Mouse (Mus musculus) hindbrain, embryonic 11.5 days (tissue): Measurements from ENCODE around the gene Fads1. TPM values are rescaled to one million over a fixed set of nuclear protein-coding genes. Genes with fewer than 3 reads are reported as not detected.

ENCODE experiments used
- ATAC-seq: fragments of 200-750 bp; cut with Nextera tagmentation; 2 replicates; pipeline ENCODE4 v1.8.0; 2017; ENCODE audit warnings: mild to moderate bottlenecking, moderate TSS enrichment, moderate library complexity; ENCODE audit not compliant: low FRiP score
- DNase-seq: peaks from one replicate; pipeline ENCODE4 v3.0.0-alpha.2; 2015; ENCODE audit warnings: low spot score
- H3K27ac ChIP-seq: fragments of 300-500 bp; sonication (generic); 2 replicates; pipeline ENCODE4 v1.5.1; 2014; ENCODE audit warnings: mild to moderate bottlenecking, low read depth, low read length
- H3K27me3 ChIP-seq: fragments of 300-500 bp; sonication (generic); 2 replicates; pipeline ENCODE4 v1.6.1; 2014; ENCODE audit warnings: mild to moderate bottlenecking, low read length, moderate library complexity, mixed read lengths; ENCODE audit not compliant: control insufficient read depth, insufficient read depth
- H3K36me3 ChIP-seq: fragments of 300-500 bp; sonication (generic); 2 replicates; pipeline ENCODE4 v1.6.1; 2014; ENCODE audit warnings: mild to moderate bottlenecking, low read length, moderate library complexity, mixed read lengths; ENCODE audit not compliant: control insufficient read depth, insufficient read depth
- H3K4me1 ChIP-seq: fragments of 300-500 bp; sonication (generic); replicated peaks from 2 replicates; pipeline ENCODE4 v1.6.1; 2014; ENCODE audit warnings: low read length, mixed read lengths; ENCODE audit not compliant: control insufficient read depth, insufficient read depth
- H3K4me2 ChIP-seq: fragments of 300-500 bp; sonication (generic); replicated peaks from 2 replicates; pipeline ENCODE4 v1.6.1; 2014; ENCODE audit warnings: mild to moderate bottlenecking, low read depth, low read length
- H3K4me3 ChIP-seq: fragments of 300-500 bp; sonication (generic); 2 replicates; pipeline ENCODE4 v1.5.1; 2014; ENCODE audit warnings: low read depth, low read length
- H3K9ac ChIP-seq: fragments of 300-500 bp; sonication (generic); 2 replicates; pipeline ENCODE4 v1.6.1; 2014; ENCODE audit warnings: low read depth, low read length
- H3K9me3 ChIP-seq: fragments of 300-500 bp; sonication (generic); 2 replicates; pipeline ENCODE4 v1.6.1; 2016; ENCODE audit warnings: low read length; ENCODE audit not compliant: control insufficient read depth
- WGBS: fragments of 180-500 bp; shearing (Covaris S2); extraction: QIAGEN DNeasy Blood & Tissue Kit; methylation state at CpG from one replicate; pipeline ENCODE4 v1.1.7; 2014; 5-methylcytosine and 5-hydroxymethylcytosine counted together
- polyA plus RNA-seq: library from polyadenylated mRNA; unstranded; fragments of >200 nt; fragmentation: Nextera tagmentation; extraction: Ambion mirVana; gene quantifications from 2 replicates; pipeline ENCODE4 v1.2.1, GENCODE M21; 2014

Fads1 gene
- polyA plus RNA-seq, result 139 and 153 TPM in 2 replicates

DNA sequence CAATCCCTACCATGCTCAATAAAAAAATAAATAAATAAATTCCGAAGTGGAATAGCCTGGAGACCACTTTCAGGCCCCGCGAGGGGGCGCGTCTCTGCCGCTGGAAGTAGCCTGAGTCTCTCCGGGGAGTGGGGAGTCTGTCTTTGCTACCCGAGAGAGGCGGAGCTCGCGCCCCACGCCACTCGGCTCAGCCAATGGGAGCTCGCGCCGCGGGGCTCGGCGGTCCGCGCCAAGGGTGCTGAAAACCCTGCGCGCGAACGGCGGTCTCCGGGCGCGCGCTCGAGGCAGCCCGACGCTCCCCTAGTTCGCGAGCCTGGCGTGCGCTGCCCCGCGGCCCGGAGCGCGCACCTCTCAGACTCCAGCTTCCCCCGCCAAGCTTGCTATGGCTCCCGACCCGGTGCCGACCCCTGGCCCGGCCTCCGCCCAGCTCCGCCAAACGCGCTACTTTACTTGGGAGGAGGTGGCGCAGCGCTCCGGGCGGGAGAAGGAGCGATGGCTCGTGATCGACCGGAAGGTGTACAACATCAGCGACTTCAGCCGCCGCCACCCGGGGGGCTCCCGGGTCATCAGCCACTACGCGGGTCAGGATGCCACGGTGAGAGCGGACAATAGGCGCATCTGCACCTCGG is at the start of gene Fads1:
TSS of gene Fads1 (plus strand) at position 219 of the 629 bp plus-strand sequence.
- ATAC-seq (peak; percentile 98), DNase-seq (peak; percentile 96)
- WGBS, result under 1% methylated on average over 69 of the region's 70 CpGs

DNA sequence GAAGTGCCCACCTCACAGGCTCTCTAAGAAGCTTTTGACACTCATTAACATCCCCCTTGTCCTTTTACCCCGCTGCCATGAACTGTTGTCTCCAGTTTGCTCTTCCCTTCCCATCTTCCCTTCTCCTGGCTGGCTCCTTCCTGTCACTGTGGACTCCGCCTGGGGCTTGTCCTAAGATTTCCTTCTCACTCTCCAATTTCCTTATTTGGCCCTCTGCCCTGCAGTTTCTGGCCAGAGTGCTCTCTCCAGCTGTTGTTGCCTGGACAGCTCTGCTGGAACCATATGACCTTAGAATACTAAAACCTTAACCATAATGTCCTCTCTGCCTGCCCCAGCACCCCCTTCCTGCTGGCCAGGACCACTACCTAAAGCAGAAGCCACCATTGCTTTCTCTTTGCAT is 48.0 kb upstream of the Fads1 start:
- WGBS, result 40% methylated on average over 2 of the region's 2 CpGs
- Histone ChIP-seq H3K4me1 (no peaks in the 10 kb centered on the region), H3K27ac (no peak overlapping the region), H3K27me3 (no peaks in the 10 kb centered on the region), H3K9ac (no peak overlapping the region), H3K9me3 (no peaks in the 10 kb centered on the region), H3K4me2 (no peak overlapping the region), H3K4me3 (no peak overlapping the region), H3K36me3 (no peaks in the 10 kb centered on the region)
- ATAC-seq (no peak), DNase-seq (no peak)

More for the DNA sequence above, at the start of gene Fads1:
- no peaks in the 10 kb centered on the region for H3K9me3 ChIP-seq
- peak within 1 kb of the TSS; percentile 86 for H3K4me2 ChIP-seq
- H3K36me3 ChIP-seq, result peaks cover 17% of the 10 kb centered on the region; the same call in 1 of the 2 replicates
- no peaks in the 10 kb centered on the region for H3K27me3 ChIP-seq
- H3K27ac ChIP-seq, result peak within 1 kb of the TSS; percentile 97
- H3K4me1 ChIP-seq, result 0 out of 2 replicates have a peak, but pooled peaks cover 7% of the 10 kb centered on the region
- peak within 1 kb of the TSS; percentile 97 for H3K9ac ChIP-seq
- H3K4me3 ChIP-seq, result peak within 1 kb of the TSS; percentile 94

- Histone ChIP-seq H3K4me2 (no peak overlapping the region), H3K4me1 (no peaks in the 10 kb centered on the region), H3K27me3 (no peaks in the 10 kb centered on the region), H3K9me3 (no peaks in the 10 kb centered on the region), H3K36me3 (no peaks in the 10 kb centered on the region), H3K27ac (no peak overlapping the region), H3K9ac (no peak overlapping the region), H3K4me3 (no peak overlapping the region)
- DNase-seq, result no peak
- 81% methylated on average over 5 of the region's 5 CpGs for WGBS
- no peak for ATAC-seq
Measured at GRCm38 (mm10) chr19:10137423-10137822, 45.3 kb upstream of the Fads1 start.

DNA sequence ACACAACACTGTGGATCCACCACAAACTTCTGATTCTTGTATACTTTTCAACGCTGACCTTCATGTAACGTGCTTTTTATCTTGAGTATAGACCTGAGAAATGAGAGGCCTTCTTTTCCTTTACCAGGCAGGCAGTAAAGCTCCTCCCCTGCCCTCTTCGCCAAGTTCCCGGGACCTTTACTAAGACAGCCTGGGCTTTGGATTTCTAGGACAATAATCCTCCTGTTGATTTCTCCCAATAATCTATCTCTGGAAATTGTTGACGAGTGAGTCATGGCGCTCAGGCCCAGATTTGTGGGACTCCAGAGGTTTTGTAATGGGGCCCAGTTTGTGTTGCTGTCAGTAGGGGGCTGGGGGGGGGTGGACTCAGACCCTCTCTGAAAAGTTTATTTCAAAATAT is 43.0 kb upstream of the Fads1 start:
- WGBS, result 88% methylated on average over 6 of the region's 6 CpGs
- H3K9ac ChIP-seq, result no peak overlapping the region
- H3K27ac ChIP-seq, result no peak overlapping the region
- no peak for ATAC-seq
- H3K36me3 ChIP-seq, result no peaks in the 10 kb centered on the region
- H3K4me3 ChIP-seq, result no peak overlapping the region
- H3K4me2 ChIP-seq, result no peak overlapping the region
- H3K4me1 ChIP-seq, result no peaks in the 10 kb centered on the region
- no peaks in the 10 kb centered on the region for H3K27me3 ChIP-seq
- no peaks in the 10 kb centered on the region for H3K9me3 ChIP-seq
- DNase-seq, result no peak

GRCm38 (mm10) chr19:10143667-10144066 is 39.0 kb upstream of the Fads1 start:
- Histone ChIP-seq H3K27ac (no peak overlapping the region), H3K27me3 (no peaks in the 10 kb centered on the region), H3K9me3 (no peaks in the 10 kb centered on the region), H3K4me2 (no peak overlapping the region), H3K4me1 (no peaks in the 10 kb centered on the region), H3K9ac (no peak overlapping the region), H3K4me3 (no peak overlapping the region), H3K36me3 (no peaks in the 10 kb centered on the region)
- 23% methylated on average over 2 of the region's 2 CpGs for WGBS
- peak; percentile 36 for DNase-seq
- peak; percentile 71; the same call in 1 of the 2 replicates for ATAC-seq

GRCm38 (mm10) chr19:10144464-10144863 is 38.2 kb upstream of the Fads1 start:
- no peak overlapping the region for H3K27ac ChIP-seq
- WGBS, result 63% methylated on average over 4 of the region's 4 CpGs

DNA sequence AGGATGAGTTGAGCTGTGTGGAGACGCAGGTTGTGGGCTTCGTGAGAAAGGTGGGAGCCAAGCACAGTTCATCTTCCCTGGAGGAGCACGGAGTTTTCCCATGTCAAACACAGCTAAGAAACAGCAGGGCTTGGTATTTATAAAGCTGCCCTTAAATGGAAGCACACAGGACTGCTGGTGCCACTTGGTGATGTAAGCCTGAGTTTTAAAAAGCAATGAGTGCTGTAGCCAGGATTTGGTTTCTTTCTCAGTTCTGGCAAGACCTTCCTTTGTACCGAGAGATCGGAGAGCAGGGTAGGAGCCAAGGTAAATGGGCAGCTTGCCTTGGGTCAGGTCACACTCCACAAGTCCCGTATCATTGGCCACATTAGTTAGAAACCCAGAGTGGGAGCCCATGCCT is 34.1 kb upstream of the Fads1 start:
- no peak overlapping the region for H3K27ac ChIP-seq
- H3K9me3 ChIP-seq, result no peaks in the 10 kb centered on the region
- H3K4me3 ChIP-seq, result no peak overlapping the region
- DNase-seq (no peak), ATAC-seq (no peak)
- no peaks in the 10 kb centered on the region for H3K27me3 ChIP-seq
- H3K9ac ChIP-seq, result no peak overlapping the region
- WGBS, result 87% methylated on average over 6 of the region's 6 CpGs
- H3K4me1 ChIP-seq, result no peaks in the 10 kb centered on the region
- H3K4me2 ChIP-seq, result no peak overlapping the region
- no peaks in the 10 kb centered on the region for H3K36me3 ChIP-seq

More at GRCm38 (mm10) chr19:10144464-10144863, 38.2 kb upstream of the Fads1 start:
- Histone ChIP-seq H3K9me3 (no peaks in the 10 kb centered on the region), H3K9ac (no peak overlapping the region), H3K36me3 (no peaks in the 10 kb centered on the region), H3K4me1 (no peaks in the 10 kb centered on the region), H3K4me3 (no peak overlapping the region), H3K4me2 (no peak overlapping the region), H3K27me3 (no peaks in the 10 kb centered on the region)
- no peak for ATAC-seq
- DNase-seq, result no peak

- 82% methylated on average over 3 of the region's 3 CpGs for WGBS
- no peak for ATAC-seq
- no peaks in the 10 kb centered on the region for H3K4me1 ChIP-seq
Measured at GRCm38 (mm10) chr19:10149189-10149588, 33.5 kb upstream of the Fads1 start.

DNA sequence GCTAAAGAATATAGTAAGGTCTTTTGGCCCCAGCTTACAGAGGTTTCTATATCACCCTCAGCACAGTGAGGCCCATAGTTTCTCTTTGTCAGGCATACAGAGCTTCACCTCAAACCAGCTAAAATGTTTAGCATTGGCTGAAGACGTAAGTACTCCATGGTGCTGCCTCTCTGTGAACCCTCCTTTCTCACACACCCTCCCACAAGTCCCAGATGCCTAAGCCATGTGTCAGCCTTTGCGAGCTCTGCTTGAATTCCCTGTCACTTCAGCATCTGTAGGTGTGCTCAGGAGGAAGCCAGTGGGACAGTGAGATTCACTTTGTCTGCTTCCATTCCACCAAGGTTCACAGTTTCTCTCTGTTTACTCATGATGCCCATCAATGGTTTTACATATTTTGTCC is 25.0 kb upstream of the Fads1 start:
- ATAC-seq (no peak), DNase-seq (no peak)
- H3K4me3 ChIP-seq, result no peak overlapping the region
- no peak overlapping the region for H3K27ac ChIP-seq
- H3K9me3 ChIP-seq, result no peaks in the 10 kb centered on the region
- H3K9ac ChIP-seq, result no peak overlapping the region
- H3K27me3 ChIP-seq, result no peaks in the 10 kb centered on the region
- H3K4me1 ChIP-seq, result no peaks in the 10 kb centered on the region
- 84% methylated on average over 2 of the region's 2 CpGs for WGBS
- H3K36me3 ChIP-seq, result no peaks in the 10 kb centered on the region
- no peak overlapping the region for H3K4me2 ChIP-seq

More at GRCm38 (mm10) chr19:10149189-10149588, 33.5 kb upstream of the Fads1 start:
- Histone ChIP-seq H3K9ac (no peak overlapping the region), H3K4me3 (no peak overlapping the region), H3K9me3 (no peaks in the 10 kb centered on the region), H3K27me3 (no peaks in the 10 kb centered on the region), H3K4me2 (no peak overlapping the region), H3K27ac (no peak overlapping the region), H3K36me3 (no peaks in the 10 kb centered on the region)
- no peak for DNase-seq
